Mouse (Mus musculus): ENCODE measurements around the gene Meis2. TPM values are rescaled to one million over a fixed set of nuclear protein-coding genes. Genes with fewer than 3 reads are reported as not detected.

Gene Meis2
- total RNA-seq, 2 experiments from 2014 or later, result 159 to 160 TPM

DNA sequence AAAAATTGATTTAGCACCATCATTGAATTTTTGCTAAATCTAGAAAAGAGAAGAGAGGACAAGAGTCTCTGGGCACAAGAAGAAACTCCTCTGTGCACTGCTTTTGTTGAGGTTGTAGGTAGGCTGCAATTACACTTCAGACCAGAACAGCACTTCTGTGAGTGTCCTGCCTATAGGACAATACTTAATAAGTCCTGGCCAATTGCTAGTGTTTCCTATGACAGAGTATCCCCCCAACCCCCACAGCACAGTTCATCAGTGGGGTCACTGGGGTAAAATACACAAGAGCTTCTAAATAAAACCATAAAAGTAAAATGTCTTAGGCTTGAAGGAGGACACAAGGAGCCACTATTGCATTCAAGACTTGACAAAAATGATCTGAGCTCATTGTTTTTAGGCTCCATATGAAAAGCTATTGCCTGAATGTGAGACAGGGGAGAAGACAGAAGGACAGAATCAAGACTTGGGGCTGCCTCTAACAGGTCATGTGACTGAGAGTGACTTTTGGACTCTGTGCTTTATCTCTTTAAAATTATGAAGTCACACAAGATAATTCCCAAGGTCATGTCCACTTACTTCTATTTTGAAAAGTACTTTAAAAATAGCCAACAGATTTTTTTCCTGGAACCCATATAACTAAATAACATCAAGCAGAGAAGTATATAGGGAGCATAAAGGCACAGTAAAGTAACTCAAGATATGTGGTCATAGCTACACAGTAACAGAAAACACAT is 12.8 kb downstream of the Meis2 start:
- no peak for DNase-seq (ENCODE audit: low spot score in 2 of 2)

DNA sequence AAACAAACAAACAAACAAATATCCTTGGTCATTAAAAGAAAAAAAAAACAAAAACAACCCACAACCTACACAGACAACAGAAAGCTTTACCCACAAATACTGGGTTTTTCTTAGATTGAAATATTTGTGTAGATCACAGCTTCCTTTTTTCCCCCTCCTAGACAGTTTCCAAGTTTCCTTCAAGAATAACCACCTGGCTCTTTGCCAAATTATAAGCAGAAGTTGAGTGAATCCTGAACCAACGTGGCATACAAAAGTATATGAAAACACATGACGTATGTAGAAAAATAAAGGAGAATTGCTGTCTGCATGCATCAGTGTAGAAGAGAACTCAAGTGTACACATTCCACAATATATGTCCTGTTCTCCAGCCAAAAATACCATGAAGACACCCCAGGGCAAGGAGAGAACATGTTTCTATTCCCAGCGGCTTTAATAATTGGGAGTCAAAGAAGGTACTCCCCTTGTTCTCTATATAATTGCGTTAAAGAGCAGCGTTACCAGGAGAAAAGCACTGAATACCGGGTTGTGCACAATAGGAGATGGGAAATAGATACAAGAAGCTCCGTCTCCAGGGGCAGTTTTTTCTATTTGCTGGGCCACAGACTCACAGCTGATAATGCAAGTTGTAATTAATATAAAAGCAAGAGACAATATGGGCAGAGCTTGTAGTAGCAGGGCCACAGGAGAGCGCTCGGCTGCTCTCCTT is 13.6 kb downstream of the Meis2 start:
- no peak for DNase-seq (ENCODE audit: low spot score in 2 of 2)

DNA sequence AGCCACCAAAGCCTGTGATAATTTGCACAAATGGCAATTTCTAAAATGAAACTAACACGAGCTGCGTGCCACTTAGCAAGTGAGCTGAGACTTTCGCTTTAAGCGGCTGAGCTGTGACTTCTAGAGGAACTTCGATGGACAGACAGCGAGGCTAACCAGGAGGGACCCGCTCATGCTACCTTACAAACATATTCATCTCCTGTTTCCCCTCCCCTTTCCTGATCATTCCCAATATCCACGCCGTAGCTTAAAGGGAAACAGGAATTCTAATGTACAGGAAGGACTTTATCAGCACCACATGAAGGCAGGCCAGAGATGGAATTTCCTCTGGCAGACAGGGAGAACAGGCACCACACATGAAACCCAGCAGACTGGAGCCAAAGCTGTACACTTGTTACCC is 15.9 kb downstream of the Meis2 start:
- DNase-seq (ENCODE audit: low spot score in 2 of 2), result no peak

DNA sequence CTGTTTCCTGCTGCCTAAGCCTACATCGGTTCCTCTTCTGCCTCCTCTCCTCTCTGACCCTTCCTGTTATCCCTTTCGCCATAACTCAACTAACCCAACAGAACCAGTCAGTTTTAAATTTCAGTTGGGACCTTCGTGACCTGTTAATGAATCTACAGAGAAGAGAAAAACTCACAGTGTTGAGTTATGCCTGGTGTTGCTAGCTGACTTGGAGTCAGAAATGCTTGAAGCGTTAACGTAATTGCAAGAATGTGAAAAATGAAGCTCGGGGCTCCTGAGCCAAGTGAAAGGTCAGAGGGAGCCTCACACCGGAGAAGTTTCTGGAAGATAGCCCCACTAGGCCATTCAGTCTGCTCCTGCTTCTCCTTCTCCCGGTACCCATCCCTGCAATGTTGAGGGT is 18.3 kb downstream of the Meis2 start:
- DNase-seq (ENCODE audit: low spot score in 2 of 2), result no peak

DNA sequence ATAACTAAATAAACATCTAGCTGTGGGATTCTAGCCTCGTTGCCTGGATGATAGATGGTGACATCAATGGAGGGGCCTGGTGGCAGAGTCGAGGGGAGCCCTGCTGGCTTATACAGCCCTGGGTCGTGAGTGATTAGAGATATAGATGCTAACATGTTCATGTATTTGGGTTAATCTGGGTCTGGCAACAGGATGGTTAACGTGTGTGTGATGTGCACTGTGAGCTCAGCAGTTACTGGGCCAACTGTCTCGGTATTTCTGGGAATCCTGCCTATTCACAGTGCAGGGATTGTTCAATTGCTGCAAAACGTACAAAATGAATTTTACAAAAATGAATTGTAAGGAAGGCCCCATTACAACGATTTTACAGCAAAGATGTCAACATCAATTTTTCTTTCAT is 20.6 kb downstream of the Meis2 start:
- no peak for DNase-seq (ENCODE audit: low spot score in 2 of 2)

DNA sequence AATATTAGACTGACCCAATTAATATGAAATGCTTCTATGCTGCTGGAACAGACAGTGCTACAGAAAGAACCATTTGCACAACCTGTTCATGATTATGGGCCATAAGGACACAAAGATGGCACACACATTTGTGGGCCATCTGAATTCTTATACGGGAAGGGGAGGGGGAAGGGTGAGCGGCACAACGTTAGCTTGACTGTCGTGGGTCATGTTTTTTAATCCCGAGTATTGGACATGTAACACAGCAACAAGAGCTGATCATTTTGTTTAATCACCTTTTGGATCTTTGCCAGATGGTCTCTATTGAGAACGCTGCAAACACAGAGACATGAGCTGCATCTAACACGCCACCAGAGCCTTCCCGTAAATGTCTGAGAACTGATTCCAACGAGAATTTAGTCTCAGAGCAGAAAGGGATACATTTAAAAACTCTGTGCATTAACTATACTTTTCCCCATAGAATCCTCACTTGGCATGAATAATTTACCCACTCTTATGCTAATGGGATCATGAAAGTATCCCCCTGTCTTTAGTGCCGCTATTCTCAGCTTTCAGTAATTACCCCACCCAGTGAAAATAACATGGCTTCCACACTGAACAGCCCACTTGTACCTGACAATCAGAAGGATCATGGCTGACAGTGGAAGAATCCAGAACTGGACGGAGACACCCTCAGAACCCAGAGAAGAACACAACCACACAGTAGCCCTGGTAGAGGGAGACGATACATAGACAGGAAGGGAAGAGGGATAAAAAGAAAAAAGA is 22.5 kb downstream of the Meis2 start:
- no peak for DNase-seq (ENCODE audit: low spot score in 2 of 2)

DNA sequence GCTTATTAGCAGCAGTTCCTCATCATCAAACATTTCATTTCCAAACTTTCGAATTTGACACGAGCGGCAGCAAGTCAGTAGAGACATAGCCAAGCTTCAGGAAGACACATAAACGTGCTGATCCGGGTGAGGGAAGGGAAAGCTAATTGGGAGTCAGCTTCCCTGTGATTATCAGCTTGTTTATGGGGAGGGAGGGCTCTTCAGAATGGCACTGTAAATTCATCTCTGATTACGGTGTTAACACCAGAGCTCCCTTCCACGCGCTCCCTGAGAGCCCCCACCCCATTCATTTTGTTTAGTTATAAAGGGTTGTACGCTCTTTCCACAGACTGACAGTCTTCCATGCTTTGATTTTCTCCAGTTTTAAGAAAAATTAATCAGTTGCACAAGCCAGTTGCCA is 23.2 kb downstream of the Meis2 start:
- DNase-seq (ENCODE audit: low spot score in 2 of 2), result no peak

DNA sequence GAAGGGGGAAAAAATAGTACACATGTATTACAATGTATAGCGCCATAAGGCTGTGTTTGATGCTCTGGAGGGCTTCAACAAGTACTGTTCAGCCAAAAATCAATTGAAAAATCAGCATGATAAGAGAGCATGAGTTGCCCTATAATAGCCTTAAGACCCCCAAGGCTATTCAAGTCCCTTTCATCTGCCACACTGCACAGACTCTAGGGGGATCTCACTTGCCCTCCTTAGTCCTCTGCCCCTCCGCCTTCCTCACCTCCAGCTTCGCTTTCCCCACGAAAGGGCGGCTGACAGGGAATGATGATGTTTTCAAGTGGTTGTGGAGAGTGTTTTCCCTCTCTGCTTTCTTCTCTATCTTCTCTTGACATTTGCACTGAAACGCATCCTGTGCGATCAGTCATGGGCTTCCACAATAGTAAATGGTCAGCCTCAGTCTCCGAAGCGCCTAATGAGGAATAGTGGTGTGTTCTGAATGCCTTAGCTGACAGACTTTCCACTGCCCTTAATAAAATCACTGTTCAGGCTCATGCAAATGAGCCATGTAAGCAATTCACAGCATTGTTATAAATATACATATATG is 23.9 kb downstream of the Meis2 start:
- no peak for DNase-seq (ENCODE audit: low spot score in 2 of 2)

DNA sequence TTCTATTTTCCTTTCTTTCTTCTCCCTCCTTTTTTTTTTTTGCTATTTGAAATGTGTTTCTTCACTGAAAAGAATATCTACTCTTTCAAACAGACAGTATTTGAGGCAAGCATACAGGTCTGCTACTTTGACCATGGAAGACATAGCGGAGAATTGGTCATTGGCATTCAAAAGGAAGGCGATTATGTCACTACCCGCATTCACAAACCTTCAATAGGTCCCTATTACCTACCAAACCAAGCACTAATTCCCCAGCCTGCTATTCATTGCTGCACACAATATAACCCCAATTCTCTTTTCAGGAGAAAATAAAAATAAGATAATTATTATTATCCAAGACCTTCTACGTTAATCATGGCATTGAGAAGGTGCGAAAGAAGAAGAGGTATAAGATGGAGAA is 30.3 kb downstream of the Meis2 start:
- DNase-seq (ENCODE audit: low spot score in 2 of 2), result no peak

DNA sequence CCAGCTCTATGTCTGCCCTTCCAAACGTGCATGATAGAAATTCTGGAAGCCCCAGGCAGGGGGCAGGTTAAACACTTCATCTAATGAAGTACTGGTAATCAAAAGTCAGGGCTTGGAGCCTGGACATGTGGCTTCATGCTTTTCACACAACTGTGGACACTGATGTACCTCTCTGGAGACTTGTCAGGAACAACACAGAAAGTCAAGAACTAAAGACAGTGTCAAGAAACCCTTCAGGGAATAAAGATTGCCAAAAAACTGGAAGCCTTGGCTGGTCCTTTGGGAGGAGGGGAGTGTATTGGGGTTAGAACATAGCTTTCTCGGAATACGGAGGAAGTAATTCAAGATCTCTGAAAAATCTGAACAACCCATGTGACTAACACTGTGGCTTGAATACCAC is 37.5 kb downstream of the Meis2 start:
- no peak for DNase-seq (ENCODE audit: low spot score in 2 of 2)

DNA sequence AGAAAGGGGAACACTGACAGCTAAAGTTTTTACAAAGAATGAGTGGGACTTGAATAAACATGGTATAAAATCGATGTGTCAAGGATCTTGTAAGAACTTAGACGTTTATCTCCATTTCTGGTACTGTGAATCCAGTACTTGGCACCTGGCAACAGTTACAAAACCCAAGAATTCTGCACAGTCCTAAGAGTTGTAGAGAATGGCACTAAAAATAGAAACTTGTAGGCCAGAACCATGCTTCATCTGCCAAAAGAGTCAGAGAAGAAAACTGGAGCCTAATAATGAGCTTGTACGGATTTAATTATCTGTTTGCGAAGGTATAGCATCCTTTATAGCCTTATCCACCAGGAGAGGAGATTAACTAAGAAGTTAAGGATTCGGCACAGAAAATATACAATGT is 42.8 kb downstream of the Meis2 start:
- DNase-seq (ENCODE audit: low spot score in 2 of 2), result no peak

DNA sequence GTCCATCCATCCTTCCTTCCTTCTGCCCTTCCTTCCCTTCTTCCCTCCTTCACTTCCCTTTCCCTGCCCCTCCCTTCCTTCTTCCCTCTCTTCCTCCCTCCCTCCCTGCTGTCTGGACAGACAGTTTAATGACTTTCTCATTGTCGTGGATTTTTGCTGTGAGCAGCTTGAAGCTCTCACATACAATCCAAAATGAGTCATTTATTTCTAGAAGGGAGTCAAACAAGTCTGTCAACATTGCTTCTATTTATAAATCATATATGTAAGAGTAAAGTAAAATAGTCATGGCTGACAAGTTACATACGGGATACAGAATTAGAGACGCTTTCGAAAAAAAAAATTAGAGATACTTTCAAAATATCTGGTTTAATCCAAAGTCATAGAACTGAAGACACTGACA is 43.7 kb downstream of the Meis2 start:
- no peak for DNase-seq (ENCODE audit: low spot score in 2 of 2)

DNA sequence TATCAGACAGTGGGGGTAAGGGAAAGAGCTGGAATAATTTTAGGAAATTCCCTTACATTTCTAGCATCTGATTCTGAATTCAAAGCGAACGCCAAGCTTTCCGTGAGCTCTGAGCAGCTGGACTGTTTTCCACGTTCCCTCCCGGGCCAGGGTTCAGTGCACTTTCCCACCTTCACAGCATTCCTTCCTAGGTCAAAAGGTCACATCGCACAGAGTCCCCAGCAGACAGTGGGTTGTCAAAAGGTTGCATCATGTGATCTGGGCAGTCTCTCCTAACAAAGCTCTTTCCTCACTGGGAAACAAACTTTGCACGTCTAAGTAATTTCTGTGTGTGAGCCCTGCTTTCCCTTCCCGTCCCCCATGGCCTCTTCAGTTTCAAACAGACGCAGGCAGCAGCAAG is 44.6 kb downstream of the Meis2 start:
- no peak for DNase-seq (ENCODE audit: low spot score in 2 of 2)

DNA sequence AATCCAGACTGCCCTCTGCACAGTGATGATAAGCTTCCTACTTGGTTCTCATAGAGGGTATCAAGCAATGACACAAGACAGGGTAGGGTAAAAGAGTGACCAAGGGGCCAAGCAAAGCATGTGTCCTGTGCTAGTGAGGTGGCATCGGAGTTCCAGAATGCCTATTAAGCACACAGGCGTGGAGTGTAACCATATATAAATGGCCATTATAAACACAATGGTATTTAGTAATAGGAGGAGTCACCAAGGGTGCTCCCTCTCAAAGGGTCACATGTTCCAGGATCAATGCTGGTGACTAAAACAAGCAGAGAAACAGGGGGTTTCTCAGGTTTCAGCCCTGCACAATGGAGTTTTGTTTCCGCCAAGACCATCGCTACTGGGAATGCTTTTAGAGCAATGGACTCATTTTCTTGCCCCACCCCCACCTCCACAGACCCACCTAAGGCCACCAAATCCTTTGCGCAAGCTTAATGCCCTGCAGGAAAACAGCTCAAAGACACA is 45.1 kb downstream of the Meis2 start:
- no peak for DNase-seq (ENCODE audit: low spot score in 2 of 2)

DNA sequence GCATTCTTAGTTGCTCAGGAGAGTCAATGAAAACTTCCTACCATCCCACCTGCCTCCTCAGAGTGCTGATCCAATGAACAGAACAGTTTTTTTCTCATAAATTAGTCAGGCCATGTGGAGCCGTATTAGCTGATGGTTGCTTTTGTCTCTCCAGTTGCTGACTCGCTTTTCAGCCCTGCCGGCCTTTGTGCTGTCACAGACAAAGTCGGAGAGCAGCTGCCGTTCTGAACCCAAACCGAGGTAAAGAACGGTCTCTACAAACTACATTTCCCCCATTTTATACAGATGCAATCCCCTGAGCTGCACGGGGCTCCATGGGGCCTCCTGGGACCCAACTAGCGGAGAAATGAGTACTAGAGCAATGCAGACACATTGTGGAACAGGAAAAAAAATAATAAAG is 45.7 kb downstream of the Meis2 start:
- no peak for DNase-seq (ENCODE audit: low spot score in 2 of 2)

DNA sequence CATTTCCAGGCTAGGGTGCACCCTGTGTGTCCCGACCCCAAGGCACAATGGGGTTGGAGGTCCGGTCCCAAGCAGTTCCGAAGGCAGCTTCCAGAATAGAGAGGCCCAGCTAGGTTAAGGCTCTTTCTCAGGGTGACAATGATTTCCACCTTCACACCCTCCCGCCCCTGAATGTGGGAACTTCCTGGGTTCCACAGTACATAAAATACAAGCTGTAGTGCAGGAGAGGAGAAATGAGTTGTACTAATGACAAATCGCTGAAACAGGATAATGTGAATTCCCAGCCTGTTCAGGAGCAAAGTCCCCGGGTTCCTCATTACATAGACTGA is 46.2 kb downstream of the Meis2 start:
- DNase-seq (ENCODE audit: low spot score in 2 of 2), result no peak

DNA sequence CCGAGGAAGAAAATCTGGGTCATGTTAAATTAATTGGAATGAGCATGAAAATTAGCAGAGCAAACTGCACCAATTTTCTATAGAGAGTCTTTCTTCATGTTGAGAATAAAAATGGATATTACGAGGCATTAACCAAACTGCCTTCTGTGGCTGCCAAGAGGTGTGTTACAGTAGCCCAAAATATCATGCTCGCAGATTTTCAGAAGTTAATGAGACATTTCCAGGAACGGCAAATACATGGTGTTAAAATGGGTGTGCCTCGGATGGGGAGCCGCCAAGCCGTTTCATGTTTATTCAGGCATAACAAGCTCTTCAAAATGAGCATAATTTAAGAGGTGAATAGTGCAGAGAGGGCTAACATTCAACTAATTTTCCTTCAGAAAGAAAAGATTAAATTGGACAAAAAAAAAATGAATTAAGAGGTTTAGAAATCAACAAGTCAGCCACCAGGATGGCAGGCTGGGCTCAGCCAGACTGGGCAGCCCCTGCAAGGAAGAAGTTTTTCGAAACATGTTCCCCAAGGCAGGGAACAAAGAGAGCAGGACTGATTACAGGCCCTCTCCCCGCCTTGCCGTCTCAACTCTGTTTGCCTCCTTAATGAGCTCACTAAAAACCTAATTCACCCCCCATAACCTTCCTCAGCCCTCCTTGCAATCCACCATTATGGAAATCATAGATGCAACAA is 46.7 kb downstream of the Meis2 start:
- DNase-seq (ENCODE audit: low spot score in 2 of 2), result no peak

DNA sequence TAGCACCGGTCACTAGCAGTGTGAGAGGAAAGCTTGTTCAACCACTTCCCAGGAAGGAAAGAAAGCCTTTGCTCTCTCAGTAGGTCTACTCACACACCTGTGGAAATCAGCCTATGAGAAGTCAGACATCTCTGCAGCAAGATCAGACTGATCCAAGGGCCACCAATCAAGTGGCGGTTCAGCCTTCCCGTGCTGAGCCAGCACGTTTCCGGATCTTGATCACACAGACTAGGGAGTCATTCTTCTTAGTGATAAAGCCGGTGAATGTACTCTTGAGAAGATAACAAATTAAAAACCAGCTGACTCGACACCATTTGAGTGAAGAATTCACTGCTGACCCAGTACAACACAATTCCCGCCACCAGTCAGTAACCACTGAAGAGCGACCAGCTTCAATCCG is 50.1 kb downstream of the Meis2 start:
- DNase-seq (ENCODE audit: low spot score in 2 of 2), result no peak

DNA sequence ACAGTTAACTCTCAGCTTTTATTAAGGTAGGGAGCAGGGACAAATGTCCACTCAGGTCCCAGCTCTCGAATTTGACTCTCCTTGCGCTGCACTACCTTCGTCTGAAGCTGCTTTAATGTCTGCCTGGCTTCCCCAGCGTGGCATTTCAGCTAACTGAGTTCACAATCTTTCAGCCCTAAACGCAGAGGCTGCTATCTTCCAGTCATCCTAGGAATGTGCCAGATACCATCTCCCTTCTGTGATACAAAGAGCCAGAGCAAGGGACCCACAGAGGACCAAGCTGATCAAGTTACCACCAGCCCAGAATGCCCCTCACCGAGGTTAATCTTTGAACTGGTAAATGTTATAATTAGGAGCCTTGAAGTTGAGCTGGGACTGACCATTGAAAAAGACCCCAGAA is 55.2 kb downstream of the Meis2 start:
- DNase-seq (ENCODE audit: low spot score in 2 of 2), result no peak

DNA sequence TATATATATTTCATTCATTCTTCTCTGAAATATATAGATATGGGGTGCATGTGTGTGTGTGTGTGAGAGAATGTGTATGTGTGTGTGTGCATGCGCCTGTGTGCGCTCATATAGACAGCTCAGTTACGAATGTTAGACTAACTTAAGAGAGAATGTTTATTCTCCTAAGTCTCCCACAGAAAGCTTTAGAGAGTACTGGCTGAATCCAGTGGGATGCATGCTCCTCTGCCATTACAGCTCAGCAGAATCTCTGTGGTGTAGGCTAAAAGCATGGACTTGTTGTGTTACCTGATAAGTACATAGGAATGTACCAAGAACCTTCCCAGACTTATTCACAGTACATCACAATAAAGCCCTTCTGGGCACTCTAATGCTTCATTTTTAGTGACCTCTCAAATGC is 55.6 kb downstream of the Meis2 start:
- no peak for DNase-seq (ENCODE audit: low spot score in 2 of 2)
